Mouse (Mus musculus) liver, adult 2 months (tissue): ENCODE data around the gene Tph2.

ENCODE experiments used
- CTCF ChIP-seq: fragments of 200-500 bp; IDR thresholded peaks from 2 replicates; pipeline ENCODE4 v1.5.1; 2011; ENCODE audit warnings: low read depth, low read length, control low read depth
- POLR2A ChIP-seq: fragments of 200-500 bp; IDR thresholded peaks from 2 replicates; pipeline ENCODE4 v1.6.1; 2011; ENCODE audit warnings: low read length, control low read depth; ENCODE audit not compliant: insufficient read depth; ENCODE audit errors: extremely low read depth

DNA sequence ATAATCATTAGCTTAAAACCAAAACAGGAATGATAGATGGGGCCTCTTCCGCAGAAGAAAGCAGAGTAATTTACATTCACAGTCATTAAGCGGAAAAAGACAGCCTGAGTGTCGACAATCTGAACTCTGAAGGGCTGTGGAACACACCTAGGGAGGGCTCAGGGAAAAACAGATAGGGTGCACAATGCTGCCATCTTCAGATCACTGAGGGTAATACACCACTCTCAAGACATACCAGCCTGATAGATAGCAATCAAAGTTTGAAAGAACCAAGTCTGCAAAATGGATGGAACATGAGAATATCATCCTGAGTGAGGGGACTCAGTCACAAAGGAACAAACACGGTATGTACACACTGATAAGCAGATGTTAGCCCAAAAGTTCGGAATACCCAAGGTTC is 87.7 kb downstream of the Tph2 start:
- peak; percentile 41 for TF ChIP-seq CTCF
- TF ChIP-seq POLR2A: no peak
